ENCODE assay signal across 8 mouse cellular contexts in the genomic region with DNA sequence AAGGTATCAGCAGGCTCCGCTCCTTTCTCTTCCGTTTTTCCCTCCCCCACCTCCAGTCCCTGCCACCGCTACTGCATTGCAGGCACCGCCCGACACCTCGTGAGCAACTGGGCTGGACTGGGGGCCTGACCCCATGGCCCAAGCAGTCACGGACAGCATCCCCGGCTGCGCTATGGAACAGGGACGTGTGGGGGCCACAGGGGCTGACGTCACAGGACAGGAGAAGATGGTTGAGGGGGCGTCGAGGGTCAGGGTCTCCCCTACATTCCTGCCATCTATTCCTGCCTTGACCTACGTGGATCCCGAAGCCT. TPM values are rescaled to one million over a fixed set of nuclear protein-coding genes. Genes with fewer than 3 reads are reported as not detected.
DNase-seq lines count a peak whose midpoint lies in the region; ATAC-seq and TF ChIP-seq lines count a peak whose summit lies in the region.

No protein-coding gene starts in this region.

- WGBS in kidney, embryonic 16.5 days, result 6% methylated on average over 15 of the region's 15 CpGs
- 4% methylated on average over 15 of the region's 15 CpGs for WGBS in hindbrain, embryonic 12.5 days
- 6% methylated on average over 15 of the region's 15 CpGs for WGBS in midbrain, embryonic 13.5 days

- peaks cover 23% of the 10 kb centered on the region for H3K4me1 ChIP-seq in kidney, embryonic 16.5 days (ENCODE audit: insufficient read depth, low read length)
- no peaks in the 10 kb centered on the region for H3K4me1 ChIP-seq in cortical plate, adult 2 months (ENCODE audit: control insufficient read depth, insufficient read depth, low read length)
- H3K4me1 ChIP-seq in hindbrain, embryonic 12.5 days, result peaks cover 23% of the 10 kb centered on the region
- peaks cover 30% of the 10 kb centered on the region for H3K4me1 ChIP-seq in midbrain, embryonic 13.5 days (replicated peaks)

- H3K4me2 ChIP-seq in kidney, embryonic 16.5 days (replicated peaks; ENCODE audit: low read depth, low read length), result peak overlapping the region; percentile 75
- H3K4me2 ChIP-seq in hindbrain, embryonic 12.5 days (replicated peaks), result peak overlapping the region; percentile 83
- peak overlapping the region; percentile 76 for H3K4me2 ChIP-seq in midbrain, embryonic 13.5 days (replicated peaks)

- TF ChIP-seq CTCF in cortical plate, adult 2 months (IDR thresholded peaks at IDR 0.05; ENCODE audit: extremely low read depth, insufficient read depth, low read length), result no peak

- H3K4me3 ChIP-seq in kidney, embryonic 16.5 days (ENCODE audit: low read length), result peak overlapping the region; percentile 52
- H3K4me3 ChIP-seq in cortical plate, adult 2 months (ENCODE audit: insufficient read depth, low read length), result peak overlapping the region; percentile 99
- peak overlapping the region; percentile 49 for H3K4me3 ChIP-seq in hindbrain, embryonic 12.5 days
- peak overlapping the region; percentile 50 for H3K4me3 ChIP-seq in midbrain, embryonic 13.5 days (replicated peaks)

- H3K9ac ChIP-seq in kidney, embryonic 16.5 days (replicated peaks; ENCODE audit: low read length), result no peak overlapping the region
- peak overlapping the region; percentile 63 for H3K9ac ChIP-seq in hindbrain, embryonic 12.5 days
- peak overlapping the region; percentile 68 for H3K9ac ChIP-seq in midbrain, embryonic 13.5 days (replicated peaks)

- H3K27me3 ChIP-seq in kidney, embryonic 16.5 days (ENCODE audit: insufficient read depth, low read length), result peaks cover 67% of the 10 kb centered on the region
- peaks cover 68% of the 10 kb centered on the region for H3K27me3 ChIP-seq in hindbrain, embryonic 12.5 days
- H3K27me3 ChIP-seq in midbrain, embryonic 13.5 days, result peaks cover 68% of the 10 kb centered on the region

- TF ChIP-seq POLR2A in cortical plate, adult 2 months (IDR thresholded peaks at IDR 0.05; ENCODE audit: extremely low read depth, insufficient read depth, low read length), result no peak

- no peak for DNase-seq in kidney, adult 8-10 months
- DNase-seq in frontal cortex, postnatal 14 days (ENCODE audit: low spot score in 2 of 2), result no peak
- DNase-seq in retina, postnatal 1 day, result no peak
- no peak for DNase-seq in urinary bladder, postnatal 10 days (ENCODE audit: low spot score)

- peaks cover 4% of the 10 kb centered on the region for H3K36me3 ChIP-seq in kidney, embryonic 16.5 days (ENCODE audit: insufficient read depth, low read length)
- H3K36me3 ChIP-seq in hindbrain, embryonic 12.5 days, result 0 out of 2 replicates have a peak, but pooled peaks cover 2% of the 10 kb centered on the region
- H3K36me3 ChIP-seq in midbrain, embryonic 13.5 days, result no peaks in the 10 kb centered on the region

- no peaks in the 10 kb centered on the region for H3K9me3 ChIP-seq in kidney, embryonic 16.5 days (ENCODE audit: low read length)
- no peaks in the 10 kb centered on the region for H3K9me3 ChIP-seq in hindbrain, embryonic 12.5 days (replicated peaks)
- H3K9me3 ChIP-seq in midbrain, embryonic 13.5 days, result no peaks in the 10 kb centered on the region

- ATAC-seq in kidney, embryonic 16.5 days (ENCODE audit: low FRiP score, low TSS enrichment), result no peak
- no peak for ATAC-seq in hindbrain, embryonic 12.5 days (ENCODE audit: low FRiP score)
- ATAC-seq in midbrain, embryonic 13.5 days, result no peak

- no peak overlapping the region for H3K27ac ChIP-seq in kidney, embryonic 16.5 days (ENCODE audit: low read length)
- H3K27ac ChIP-seq in cortical plate, adult 2 months (ENCODE audit: insufficient read depth, low read length), result peak overlapping the region; percentile 98
- H3K27ac ChIP-seq in hindbrain, embryonic 12.5 days, result no peak overlapping the region
- no peak overlapping the region for H3K27ac ChIP-seq in midbrain, embryonic 13.5 days

RNA-seq across cellular contexts. Expression of a gene that starts 0.5 kb away (rescaled TPM):
- polyA plus RNA-seq in kidney, embryonic 16.5 days (2015; fragmentation: Nextera tagmentation; extraction: Ambion mirVana), result 1.6 and 1.8 TPM in 2 replicates
- 145 and 146 TPM in 2 replicates for polyA plus RNA-seq in cortical plate, adult 2 months (2012; rRNA removed)
- polyA plus RNA-seq in hindbrain, embryonic 12.5 days (2016; fragmentation: Nextera tagmentation; extraction: Ambion mirVana), result 1.5 and 2.4 TPM in 2 replicates
- polyA plus RNA-seq in midbrain, embryonic 13.5 days (2015; fragmentation: Nextera tagmentation; extraction: Ambion mirVana), result 3.7 and 4.4 TPM in 2 replicates

RNA-seq across cellular contexts. Expression of a gene that starts 3.5 kb away (rescaled TPM):
- polyA plus RNA-seq in kidney, embryonic 16.5 days (2015; fragmentation: Nextera tagmentation; extraction: Ambion mirVana), result 122 and 127 TPM in 2 replicates
- 54.7 and 56.2 TPM in 2 replicates for polyA plus RNA-seq in cortical plate, adult 2 months (2012; rRNA removed)
- 60.3 and 61.6 TPM in 2 replicates for polyA plus RNA-seq in hindbrain, embryonic 12.5 days (2016; fragmentation: Nextera tagmentation; extraction: Ambion mirVana)
- 57.1 and 59.0 TPM in 2 replicates for polyA plus RNA-seq in midbrain, embryonic 13.5 days (2015; fragmentation: Nextera tagmentation; extraction: Ambion mirVana)

RNA-seq across cellular contexts. Expression of a gene that starts 13.5 kb away (rescaled TPM):
- 10.8 and 14.0 TPM in 2 replicates for polyA plus RNA-seq in kidney, embryonic 16.5 days (2015; fragmentation: Nextera tagmentation; extraction: Ambion mirVana)
- polyA plus RNA-seq in cortical plate, adult 2 months (2012; rRNA removed), result 399 and 461 TPM in 2 replicates
- 213 and 216 TPM in 2 replicates for polyA plus RNA-seq in hindbrain, embryonic 12.5 days (2016; fragmentation: Nextera tagmentation; extraction: Ambion mirVana)
- 321 and 357 TPM in 2 replicates for polyA plus RNA-seq in midbrain, embryonic 13.5 days (2015; fragmentation: Nextera tagmentation; extraction: Ambion mirVana)

RNA-seq across cellular contexts. Expression of a gene that starts 16.9 kb away (rescaled TPM):
- 59.3 and 64.5 TPM in 2 replicates for polyA plus RNA-seq in kidney, embryonic 16.5 days (2015; fragmentation: Nextera tagmentation; extraction: Ambion mirVana)
- polyA plus RNA-seq in cortical plate, adult 2 months (2012; rRNA removed), result 5.8 and 6.3 TPM in 2 replicates
- polyA plus RNA-seq in hindbrain, embryonic 12.5 days (2016; fragmentation: Nextera tagmentation; extraction: Ambion mirVana), result 32.0 and 41.9 TPM in 2 replicates
- polyA plus RNA-seq in midbrain, embryonic 13.5 days (2015; fragmentation: Nextera tagmentation; extraction: Ambion mirVana), result 11.0 and 15.2 TPM in 2 replicates

RNA-seq across cellular contexts. Expression of a gene that starts 22.1 kb away (rescaled TPM):
- 306 and 315 TPM in 2 replicates for polyA plus RNA-seq in kidney, embryonic 16.5 days (2015; fragmentation: Nextera tagmentation; extraction: Ambion mirVana)
- polyA plus RNA-seq in cortical plate, adult 2 months (2012; rRNA removed), result 197 and 202 TPM in 2 replicates
- polyA plus RNA-seq in hindbrain, embryonic 12.5 days (2016; fragmentation: Nextera tagmentation; extraction: Ambion mirVana), result 239 and 242 TPM in 2 replicates
- polyA plus RNA-seq in midbrain, embryonic 13.5 days (2015; fragmentation: Nextera tagmentation; extraction: Ambion mirVana), result 238 and 242 TPM in 2 replicates

Comparison
In these comparisons a context has a peak if more than half of its experiments do, and no peak if none do; other contexts are left out.
1. H3K4me3 ChIP-seq: peak in every context shown above with its lines; median percentile 99 in cortical plate, adult 2 months; 52 in kidney, embryonic 16.5 days; 50 in midbrain, embryonic 13.5 days; 49 in hindbrain, embryonic 12.5 days.
2. RNA of a gene that starts 0.5 kb away (polyA plus RNA-seq): 145 to 146 TPM in cortical plate, adult 2 months; 3.7 to 4.4 TPM in midbrain, embryonic 13.5 days, 1.6 to 1.8 TPM in kidney, embryonic 16.5 days and 1.5 to 2.4 TPM in hindbrain, embryonic 12.5 days; every median in the first group is over 10 times any median in the second.
3. RNA of a gene that starts 13.5 kb away (polyA plus RNA-seq): 399 to 461 TPM in cortical plate, adult 2 months, 321 to 357 TPM in midbrain, embryonic 13.5 days and 213 to 216 TPM in hindbrain, embryonic 12.5 days; 10.8 to 14.0 TPM in kidney, embryonic 16.5 days; every median in the first group is over 10 times any median in the second.
4. Peak in every context shown above with its lines, with median percentiles within 50 percentile points of each other: H3K4me2 ChIP-seq.